ENCODE assay signal across 10 mouse cellular contexts in genomic region chr5:143236036-143236435, GRCm38 (mm10). TPM values are rescaled to one million over a fixed set of nuclear protein-coding genes. Genes with fewer than 3 reads are reported as not detected.
DNase-seq lines count a peak whose midpoint lies in the region; ATAC-seq lines count a peak whose summit lies in the region.
"Had no signal": no experiment of that assay in that cellular context is flagged by ENCODE, and none has a peak within 500 bp of the region (broad histone marks: within the 10 kb centered on the region; RNA-seq: fewer than 3 reads in every experiment).

No protein-coding gene starts in this region.

- peak overlapping the region; percentile 97 for H3K9ac ChIP-seq in lung, embryonic 16.5 days (ENCODE audit: low read length)
- H3K9ac ChIP-seq in forebrain, embryonic 11.5 days (ENCODE audit: low read length), result peak overlapping the region; percentile 96
- H3K9ac ChIP-seq in limb, embryonic 13.5 days, result peak overlapping the region; percentile 91
- peak overlapping the region; percentile 83 for H3K9ac ChIP-seq in stomach, embryonic 14.5 days (replicated peaks; ENCODE audit: low read depth, low read length)

- no peak overlapping the region for H3K27ac ChIP-seq in lung, embryonic 16.5 days (ENCODE audit: low read length)
- H3K27ac ChIP-seq in forebrain, embryonic 11.5 days (ENCODE audit: low read depth, low read length), result no peak overlapping the region
- H3K27ac ChIP-seq in limb, embryonic 13.5 days, result no peak overlapping the region
- H3K27ac ChIP-seq in stomach, embryonic 14.5 days (ENCODE audit: low read length), result no peak overlapping the region

- peak overlapping the region; percentile 92 for H3K4me3 ChIP-seq in lung, embryonic 16.5 days (ENCODE audit: low read length)
- H3K4me3 ChIP-seq in forebrain, embryonic 11.5 days (ENCODE audit: low read depth, low read length), result peak overlapping the region; percentile 87
- peak overlapping the region; percentile 88 for H3K4me3 ChIP-seq in limb, embryonic 13.5 days
- H3K4me3 ChIP-seq in stomach, embryonic 14.5 days (ENCODE audit: low read depth, low read length), result peak overlapping the region; percentile 56

- H3K9me3 ChIP-seq in lung, embryonic 16.5 days (ENCODE audit: control insufficient read depth, low read length), result no peaks in the 10 kb centered on the region
- no peaks in the 10 kb centered on the region for H3K9me3 ChIP-seq in forebrain, embryonic 11.5 days (ENCODE audit: control insufficient read depth, low read length)
- no peaks in the 10 kb centered on the region for H3K9me3 ChIP-seq in limb, embryonic 13.5 days
- no peaks in the 10 kb centered on the region for H3K9me3 ChIP-seq in stomach, embryonic 14.5 days (ENCODE audit: control insufficient read depth, low read depth, low read length)

- 27% methylated on average over 9 of the region's 9 CpGs for WGBS in lung, embryonic 16.5 days
- WGBS in forebrain, embryonic 11.5 days, result 56% methylated on average over 9 of the region's 9 CpGs
- WGBS in limb, embryonic 13.5 days, result 45% methylated on average over 9 of the region's 9 CpGs
- WGBS in stomach, embryonic 14.5 days, result 46% methylated on average over 9 of the region's 9 CpGs

- peak overlapping the region; percentile 66 for H3K4me2 ChIP-seq in lung, embryonic 16.5 days (ENCODE audit: low read depth, low read length)
- H3K4me2 ChIP-seq in forebrain, embryonic 11.5 days (ENCODE audit: low read depth, low read length, severe bottlenecking), result peak overlapping the region; percentile 94
- H3K4me2 ChIP-seq in limb, embryonic 13.5 days (replicated peaks), result peak overlapping the region; percentile 88
- H3K4me2 ChIP-seq in stomach, embryonic 14.5 days (replicated peaks; ENCODE audit: low read depth, low read length), result peak overlapping the region; percentile 71

- H3K27me3 ChIP-seq in lung, embryonic 16.5 days (ENCODE audit: control insufficient read depth, insufficient read depth, low read depth, low read length), result no peaks in the 10 kb centered on the region
- H3K27me3 ChIP-seq in forebrain, embryonic 11.5 days (ENCODE audit: control insufficient read depth, insufficient read depth, low read length), result no peaks in the 10 kb centered on the region
- H3K27me3 ChIP-seq in limb, embryonic 13.5 days, result no peaks in the 10 kb centered on the region
- H3K27me3 ChIP-seq in stomach, embryonic 14.5 days (ENCODE audit: control insufficient read depth, insufficient read depth, low read length), result no peaks in the 10 kb centered on the region

- peaks cover 10% of the 10 kb centered on the region for H3K4me1 ChIP-seq in lung, embryonic 16.5 days (replicated peaks; ENCODE audit: control insufficient read depth, insufficient read depth, low read length)
- no peaks in the 10 kb centered on the region for H3K4me1 ChIP-seq in forebrain, embryonic 11.5 days (replicated peaks; ENCODE audit: control insufficient read depth, insufficient read depth, low read length)
- H3K4me1 ChIP-seq in limb, embryonic 13.5 days, result peaks cover 13% of the 10 kb centered on the region
- H3K4me1 ChIP-seq in stomach, embryonic 14.5 days (ENCODE audit: control insufficient read depth, insufficient read depth, low read length), result peaks cover 8% of the 10 kb centered on the region; the same call in 1 of the 2 replicates

- peaks cover 13% of the 10 kb centered on the region for H3K36me3 ChIP-seq in lung, embryonic 16.5 days (ENCODE audit: control insufficient read depth, insufficient read depth, low read length)
- no peaks in the 10 kb centered on the region; the same call in 1 of the 2 replicates for H3K36me3 ChIP-seq in forebrain, embryonic 11.5 days (ENCODE audit: control insufficient read depth, insufficient read depth, low read length)
- H3K36me3 ChIP-seq in limb, embryonic 13.5 days, result peaks cover 38% of the 10 kb centered on the region
- H3K36me3 ChIP-seq in stomach, embryonic 14.5 days (ENCODE audit: control insufficient read depth, insufficient read depth, low read length), result peaks cover 19% of the 10 kb centered on the region

- no peak for ATAC-seq in lung, embryonic 16.5 days (ENCODE audit: low read depth)
- no peak for ATAC-seq in forebrain, embryonic 11.5 days (replicated peaks; ENCODE audit: low FRiP score)
- no peak for ATAC-seq in limb, embryonic 13.5 days (ENCODE audit: low FRiP score, low read depth)
- no peak for ATAC-seq in stomach, embryonic 14.5 days (ENCODE audit: insufficient number of reproducible peaks, insufficient read depth, low FRiP score, low read depth)

- DNase-seq in lung, postnatal 4 days, result no peak
- no peak for DNase-seq in forebrain, embryonic 11.5 days (ENCODE audit: low spot score)
- no peak for DNase-seq in cerebellum, adult 8-10 months
- no peak for DNase-seq in spleen, postnatal 36 days (ENCODE audit: low spot score in 2 of 2)
- no peak for DNase-seq in gastrocnemius, adult 8-10 months (ENCODE audit: low spot score in 2 of 2)
- DNase-seq: right cerebral cortex, adult 18-20 months had no signal

RNA-seq across cellular contexts. Expression of gene Zfp12, which starts 1.1 kb away (rescaled TPM):
- polyA plus RNA-seq in lung, embryonic 16.5 days (2015; fragmentation: Nextera tagmentation; extraction: Ambion mirVana), result 13.0 and 13.9 TPM in 2 replicates
- 30.4 and 31.0 TPM in 2 replicates for polyA plus RNA-seq in forebrain, embryonic 11.5 days (2014; fragmentation: Nextera tagmentation; extraction: Ambion mirVana)
- 20.3 and 21.5 TPM in 2 replicates for polyA plus RNA-seq in limb, embryonic 13.5 days (2015; fragmentation: Nextera tagmentation; extraction: Ambion mirVana)
- polyA plus RNA-seq in stomach, embryonic 14.5 days (2014; fragmentation: Nextera tagmentation; extraction: Ambion mirVana), result 15.9 and 19.3 TPM in 2 replicates
- 1 to 10 TPM; 5.9 to 7.8 (median 7.2) TPM for total RNA-seq in gastrocnemius, adult 8-10 months (2022)

RNA-seq across cellular contexts. Expression of gene Spdye4a, which starts 9.3 kb away (rescaled TPM):
- polyA plus RNA-seq in lung, embryonic 16.5 days (2015; fragmentation: Nextera tagmentation; extraction: Ambion mirVana), result not detected in 2 replicates
- polyA plus RNA-seq in forebrain, embryonic 11.5 days (2014; fragmentation: Nextera tagmentation; extraction: Ambion mirVana), result not detected in 2 replicates
- polyA plus RNA-seq in limb, embryonic 13.5 days (2015; fragmentation: Nextera tagmentation; extraction: Ambion mirVana), result not detected in 2 replicates
- not detected in 2 replicates for polyA plus RNA-seq in stomach, embryonic 14.5 days (2014; fragmentation: Nextera tagmentation; extraction: Ambion mirVana)
- total RNA-seq in gastrocnemius, adult 8-10 months (2022), result not detected
- polyA plus RNA-seq: inflammation-experienced regulatory T-cells, adult 6 months had no signal

RNA-seq across cellular contexts. Expression of gene Zfp316, which starts 33.8 kb away (rescaled TPM):
- polyA plus RNA-seq in lung, embryonic 16.5 days (2015; fragmentation: Nextera tagmentation; extraction: Ambion mirVana), result 0.92 and 1.2 TPM in 2 replicates
- 3.5 and 4.2 TPM in 2 replicates for polyA plus RNA-seq in forebrain, embryonic 11.5 days (2014; fragmentation: Nextera tagmentation; extraction: Ambion mirVana)
- polyA plus RNA-seq in limb, embryonic 13.5 days (2015; fragmentation: Nextera tagmentation; extraction: Ambion mirVana), result 4.3 and 4.4 TPM in 2 replicates
- polyA plus RNA-seq in stomach, embryonic 14.5 days (2014; fragmentation: Nextera tagmentation; extraction: Ambion mirVana), result 1.5 and 1.7 TPM in 2 replicates
- total RNA-seq in gastrocnemius, adult 8-10 months (2022), result 1 to 10 TPM; 3.5 to 4.8 (median 4.4) TPM

RNA-seq across cellular contexts. Expression of gene Spdye4b, which starts 55.2 kb away (rescaled TPM):
- polyA plus RNA-seq in lung, embryonic 16.5 days (2015; fragmentation: Nextera tagmentation; extraction: Ambion mirVana), result 0.11 TPM in 1 of 2 replicates, not detected in the other
- not detected in 2 replicates for polyA plus RNA-seq in forebrain, embryonic 11.5 days (2014; fragmentation: Nextera tagmentation; extraction: Ambion mirVana)
- polyA plus RNA-seq in limb, embryonic 13.5 days (2015; fragmentation: Nextera tagmentation; extraction: Ambion mirVana), result not detected in 2 replicates
- polyA plus RNA-seq in stomach, embryonic 14.5 days (2014; fragmentation: Nextera tagmentation; extraction: Ambion mirVana), result not detected in 2 replicates
- total RNA-seq in gastrocnemius, adult 8-10 months (2022), result not detected
- polyA plus RNA-seq: inflammation-experienced regulatory T-cells, adult 6 months had no signal

RNA-seq across cellular contexts. Expression of gene Rbak, which starts 55.5 kb away (rescaled TPM):
- 11.7 and 12.7 TPM in 2 replicates for polyA plus RNA-seq in lung, embryonic 16.5 days (2015; fragmentation: Nextera tagmentation; extraction: Ambion mirVana)
- polyA plus RNA-seq in forebrain, embryonic 11.5 days (2014; fragmentation: Nextera tagmentation; extraction: Ambion mirVana), result 15.9 and 17.2 TPM in 2 replicates
- 17.7 and 17.9 TPM in 2 replicates for polyA plus RNA-seq in limb, embryonic 13.5 days (2015; fragmentation: Nextera tagmentation; extraction: Ambion mirVana)
- 13.2 and 18.0 TPM in 2 replicates for polyA plus RNA-seq in stomach, embryonic 14.5 days (2014; fragmentation: Nextera tagmentation; extraction: Ambion mirVana)
- 1 to 10 TPM; 2.9 to 3.7 (median 3.4) TPM for total RNA-seq in gastrocnemius, adult 8-10 months (2022)
